Mouse (Mus musculus) midbrain, embryonic 13.5 days (tissue): ENCODE data around the gene Napepld. TPM values are rescaled to one million over a fixed set of nuclear protein-coding genes. Genes with fewer than 3 reads are reported as not detected.
A peak's percentile ranks its signal among the peaks of the same experiment; 100 is the strongest.
"Not testable (repeated sequence)": the region's sequence is repeated elsewhere in the genome, so short reads cannot be mapped to it uniquely, and the experiment has no call there.

Experiments used
- ATAC-seq: fragments of 200-750 bp; cut with Nextera tagmentation; 2 replicates; pipeline ENCODE4 v1.8.0; 2017; ENCODE audit warnings: mild to moderate bottlenecking, moderate TSS enrichment, moderate library complexity
- H3K27ac ChIP-seq: fragments of 300-500 bp; sonication (generic); 2 replicates; pipeline ENCODE4 v1.5.1; 2015; ENCODE audit warnings: inconsistent platforms, mild to moderate bottlenecking, moderate library complexity
- H3K27me3 ChIP-seq: fragments of 300-500 bp; sonication (generic); 2 replicates; pipeline ENCODE4 v1.6.1; 2015; ENCODE audit warnings: mild to moderate bottlenecking, inconsistent platforms
- H3K36me3 ChIP-seq: fragments of 300-500 bp; sonication (generic); 2 replicates; pipeline ENCODE4 v1.6.1; 2015; ENCODE audit warnings: mild to moderate bottlenecking, inconsistent platforms
- H3K4me1 ChIP-seq: fragments of 300-500 bp; sonication (generic); replicated peaks from 2 replicates; pipeline ENCODE4 v1.6.1; 2015; ENCODE audit warnings: inconsistent platforms
- H3K4me2 ChIP-seq: fragments of 300-500 bp; sonication (generic); replicated peaks from 2 replicates; pipeline ENCODE4 v1.6.1; 2015; ENCODE audit warnings: moderate library complexity, mild to moderate bottlenecking, inconsistent platforms
- H3K4me3 ChIP-seq: fragments of 300-500 bp; sonication (generic); replicated peaks from 2 replicates; pipeline ENCODE4 v1.5.1; 2015; ENCODE audit warnings: mild to moderate bottlenecking, inconsistent platforms
- H3K9ac ChIP-seq: fragments of 300-500 bp; sonication (generic); replicated peaks from 2 replicates; pipeline ENCODE4 v1.6.1; 2015; ENCODE audit warnings: mild to moderate bottlenecking, inconsistent platforms
- H3K9me3 ChIP-seq: fragments of 300-500 bp; sonication (generic); 2 replicates; pipeline ENCODE4 v1.6.1; 2016; ENCODE audit warnings: mild to moderate bottlenecking, inconsistent platforms
- WGBS: fragments of 180-500 bp; shearing (Covaris S2); methylation state at CpG from one replicate; pipeline ENCODE4 v1.1.7; 2015; 5-methylcytosine and 5-hydroxymethylcytosine counted together
- polyA plus RNA-seq: library from polyadenylated mRNA; unstranded; fragments of >200 nt; fragmentation: Nextera tagmentation; extraction: Ambion mirVana; gene quantifications from 2 replicates; pipeline ENCODE4 v1.2.1, GENCODE M21; 2015

Gene Napepld
- polyA plus RNA-seq, 1 experiment from 2014 or later, result 5.4 TPM

DNA sequence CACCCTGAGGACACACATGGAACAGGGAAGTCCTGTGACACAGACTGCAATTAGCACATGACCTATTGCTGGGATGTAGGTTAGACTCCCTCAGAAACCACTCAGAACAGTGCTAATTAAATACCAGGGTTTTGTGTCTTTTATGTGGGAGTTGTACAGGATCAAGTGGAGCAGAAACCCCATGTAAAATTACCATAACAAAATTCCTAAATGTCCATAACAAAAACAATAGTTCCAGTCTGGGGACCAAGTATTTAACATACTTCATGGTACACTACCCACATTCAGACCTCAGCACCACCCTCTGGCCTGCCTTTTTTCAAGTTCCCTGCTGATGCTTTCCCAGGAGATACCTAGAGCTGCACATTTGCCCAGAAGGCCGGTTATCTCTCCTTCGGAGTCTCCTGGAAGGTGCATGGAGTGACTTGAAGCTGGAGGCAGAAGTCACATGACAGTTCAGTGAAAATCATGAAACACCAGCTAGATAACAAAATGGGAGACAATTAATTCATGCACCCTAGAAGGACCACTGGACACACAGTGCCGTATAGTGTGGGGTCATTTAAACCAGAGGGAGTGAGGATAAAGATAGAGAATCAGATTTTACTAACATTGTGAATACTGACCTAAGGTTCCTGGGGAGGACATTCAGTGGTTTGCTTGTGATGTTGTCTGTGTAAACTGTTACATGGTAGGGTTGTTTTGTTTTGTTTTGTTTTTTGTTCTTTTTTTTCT lies 31.1 kb upstream of the Napepld start:
- H3K4me2 ChIP-seq, result peak overlapping the region; percentile 11
- H3K27ac ChIP-seq, result peak overlapping the region; percentile 90
- H3K4me1 ChIP-seq, result peaks cover 34% of the 10 kb centered on the region
- no peak overlapping the region for H3K9ac ChIP-seq
- ATAC-seq, result peak; percentile 49
- H3K27me3 ChIP-seq, result no peaks in the 10 kb centered on the region
- 10% methylated on average over 3 of the region's 3 CpGs for WGBS
- H3K36me3 ChIP-seq, result no peaks in the 10 kb centered on the region
- H3K4me3 ChIP-seq, result no peak overlapping the region
- H3K9me3 ChIP-seq, result no peaks in the 10 kb centered on the region

DNA sequence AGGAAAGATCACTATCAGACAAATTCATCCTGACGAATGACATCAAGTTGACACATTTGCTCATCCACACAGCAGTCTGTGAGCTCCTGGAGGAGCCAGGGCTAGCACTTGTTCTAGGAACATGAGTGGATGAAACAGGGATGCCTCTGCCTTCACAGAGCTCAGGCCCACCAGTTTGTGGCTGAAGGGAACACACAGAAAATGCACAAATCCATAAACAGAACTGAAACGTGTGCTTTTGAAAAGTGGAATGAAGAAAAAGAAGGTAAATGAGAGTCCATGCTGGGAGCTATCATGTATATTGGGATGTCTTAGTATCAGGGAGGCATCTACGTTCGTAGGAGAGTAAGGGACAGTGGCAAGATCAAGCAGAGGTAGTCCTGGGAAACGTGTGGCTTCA lies 27.9 kb upstream of the Napepld start:
- 89% methylated on average over 5 of the region's 5 CpGs for WGBS
- H3K4me2 ChIP-seq, result no peak overlapping the region

DNA sequence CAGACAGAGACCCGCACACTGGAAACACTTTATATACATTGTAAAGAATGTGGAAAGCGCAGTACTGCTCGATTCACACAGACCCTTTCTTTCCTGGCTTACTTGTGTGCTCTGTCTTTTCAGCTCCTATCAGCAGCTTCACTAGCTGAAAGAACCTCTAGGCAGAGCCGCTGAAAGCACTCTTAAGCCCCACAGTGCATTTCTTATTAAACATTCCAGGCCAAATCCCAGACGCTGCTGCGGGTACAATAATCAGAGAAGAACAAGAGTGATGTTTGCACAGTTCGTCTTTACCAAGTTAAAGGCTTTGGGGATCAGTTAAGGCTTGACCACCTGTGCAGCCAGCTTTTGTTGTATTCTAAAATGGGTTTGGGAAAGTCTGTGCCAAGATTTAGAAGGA lies 23.7 kb upstream of the Napepld start:
- Histone ChIP-seq H3K27me3 (no peaks in the 10 kb centered on the region), H3K9ac (peak overlapping the region; percentile 41; the same call in 1 of the 2 replicates), H3K4me1 (peaks cover 22% of the 10 kb centered on the region), H3K4me3 (no peak overlapping the region), H3K4me2 (no peak overlapping the region), H3K36me3 (no peaks in the 10 kb centered on the region), H3K9me3 (no peaks in the 10 kb centered on the region), H3K27ac (peak overlapping the region; percentile 87)
- ATAC-seq, result peak; percentile 80
- WGBS, result 8% methylated on average over 7 of the region's 7 CpGs

More for the DNA sequence above, 27.9 kb upstream of the Napepld start:
- Histone ChIP-seq H3K27ac (no peak overlapping the region), H3K9me3 (no peaks in the 10 kb centered on the region), H3K4me1 (peaks cover 43% of the 10 kb centered on the region), H3K27me3 (no peaks in the 10 kb centered on the region), H3K36me3 (no peaks in the 10 kb centered on the region), H3K4me3 (no peak overlapping the region), H3K9ac (no peak overlapping the region)
- ATAC-seq, result no peak

DNA sequence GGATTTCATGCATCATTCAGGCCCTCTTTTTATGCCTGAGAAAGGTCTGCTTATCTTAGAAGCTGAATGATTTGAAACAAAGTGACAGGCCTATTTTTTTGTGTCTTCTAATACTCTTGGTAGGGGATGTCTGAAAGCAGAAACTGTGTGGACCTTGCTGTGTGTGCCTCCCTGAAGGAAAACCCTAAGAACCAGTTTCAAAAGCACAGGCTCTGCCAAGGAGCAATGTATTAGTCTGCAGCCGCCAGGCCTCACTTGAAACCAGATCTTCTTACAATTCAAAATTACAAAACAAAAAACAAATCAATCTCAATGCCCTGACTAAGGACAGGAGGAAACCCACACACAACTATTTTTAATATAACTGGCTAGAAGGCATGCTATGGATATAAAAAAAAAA lies 23.2 kb upstream of the Napepld start:
- WGBS, result 16% methylated on average over 1 of the region's 1 CpGs
- H3K4me3 ChIP-seq, result no peak overlapping the region
- peak overlapping the region; percentile 41 for H3K9ac ChIP-seq
- H3K4me1 ChIP-seq, result peaks cover 22% of the 10 kb centered on the region
- peak overlapping the region; percentile 87 for H3K27ac ChIP-seq
- ATAC-seq, result no peak
- H3K36me3 ChIP-seq, result no peaks in the 10 kb centered on the region
- no peak overlapping the region for H3K4me2 ChIP-seq
- H3K9me3 ChIP-seq, result no peaks in the 10 kb centered on the region
- no peaks in the 10 kb centered on the region for H3K27me3 ChIP-seq

DNA sequence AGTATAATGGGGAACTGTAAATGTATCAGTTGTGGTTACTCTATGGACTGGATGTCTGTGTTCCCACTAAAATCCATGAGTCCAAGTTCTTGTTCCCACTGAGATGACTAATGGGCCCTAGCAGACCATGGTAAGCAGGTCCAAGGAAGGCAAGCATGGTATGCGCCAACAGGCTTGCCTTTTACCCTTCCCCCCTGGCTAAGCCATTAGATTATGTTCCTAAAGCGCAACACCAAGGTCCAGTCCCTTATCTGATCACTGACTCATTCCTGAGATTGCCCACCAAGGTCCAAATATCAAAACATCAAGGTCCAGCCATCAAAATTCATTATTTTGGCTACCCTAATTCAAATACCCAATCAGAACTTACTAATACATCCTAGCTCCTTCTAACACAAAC lies 18.0 kb upstream of the Napepld start:
- H3K9ac ChIP-seq, result no peak overlapping the region
- H3K4me1 ChIP-seq, result peaks cover 9% of the 10 kb centered on the region; the same call in 1 of the 2 replicates
- no peak overlapping the region for H3K4me3 ChIP-seq
- no peaks in the 10 kb centered on the region for H3K9me3 ChIP-seq
- no peak overlapping the region for H3K4me2 ChIP-seq
- no peak for ATAC-seq
- H3K27ac ChIP-seq, result no peak overlapping the region
- no peaks in the 10 kb centered on the region for H3K36me3 ChIP-seq
- 93% methylated on average over 2 of the region's 2 CpGs for WGBS
- H3K27me3 ChIP-seq, result no peaks in the 10 kb centered on the region

DNA sequence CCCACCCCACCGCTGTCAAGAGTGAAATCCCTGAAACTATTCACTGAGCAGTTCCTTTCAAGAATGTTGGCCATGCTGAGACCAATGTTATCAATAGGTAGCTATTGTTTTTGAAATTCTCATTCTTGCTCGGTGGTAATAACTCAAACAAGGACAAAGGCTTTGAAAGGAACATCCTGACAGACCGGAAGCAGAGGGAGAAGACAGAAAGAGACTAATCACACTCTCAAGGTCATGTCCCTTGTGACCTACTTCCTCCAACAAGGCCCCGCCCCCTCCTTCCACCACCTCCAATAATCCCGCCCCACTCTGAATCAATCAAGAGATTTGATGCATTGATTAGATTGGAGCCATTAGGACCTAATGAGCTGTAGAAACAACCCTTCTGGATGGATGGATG lies 17.4 kb upstream of the Napepld start:
- H3K27ac ChIP-seq, result no peak overlapping the region
- H3K36me3 ChIP-seq, result no peaks in the 10 kb centered on the region
- H3K4me1 ChIP-seq, result peaks cover 2% of the 10 kb centered on the region; the same call in 1 of the 2 replicates
- no peaks in the 10 kb centered on the region for H3K9me3 ChIP-seq
- no peaks in the 10 kb centered on the region for H3K27me3 ChIP-seq
- no peak overlapping the region for H3K9ac ChIP-seq
- H3K4me3 ChIP-seq, result no peak overlapping the region
- WGBS, result 87% methylated on average over 5 of the region's 5 CpGs
- H3K4me2 ChIP-seq, result no peak overlapping the region
- ATAC-seq, result no peak

DNA sequence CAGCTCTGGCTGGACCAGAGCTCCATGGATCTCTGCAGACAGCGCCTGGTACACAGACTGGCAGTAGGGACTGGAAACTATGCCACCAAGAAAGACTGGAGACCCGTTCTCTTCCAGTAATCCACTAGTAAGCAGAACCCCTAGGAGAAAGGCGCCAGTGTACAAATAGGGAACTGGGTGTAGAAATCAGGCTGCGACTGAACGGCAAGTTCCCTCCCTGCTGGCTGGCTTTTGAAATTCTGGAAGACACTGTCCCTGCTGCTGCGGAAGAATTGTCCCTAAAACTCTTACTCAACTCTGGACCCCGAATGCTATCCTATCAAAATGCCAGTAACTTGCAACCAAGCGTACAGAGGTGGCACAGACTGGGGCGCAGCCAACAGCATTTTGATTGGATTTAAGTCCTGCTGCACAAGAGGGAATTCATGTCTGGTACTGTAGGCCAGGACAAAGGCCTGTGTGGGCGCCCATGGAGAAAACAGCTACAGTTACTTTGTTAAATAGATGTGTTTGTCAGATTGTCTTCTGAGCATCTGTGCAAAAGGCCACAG lies 16.0 kb upstream of the Napepld start:
- WGBS, result 80% methylated on average over 10 of the region's 10 CpGs
- Histone ChIP-seq H3K4me1 (no peaks in the 10 kb centered on the region), H3K4me2 (no peak overlapping the region), H3K36me3 (no peaks in the 10 kb centered on the region), H3K27ac (no peak overlapping the region; the same call in 1 of the 2 replicates), H3K9ac (no peak overlapping the region), H3K9me3 (no peaks in the 10 kb centered on the region), H3K27me3 (no peaks in the 10 kb centered on the region), H3K4me3 (no peak overlapping the region)
- no peak for ATAC-seq

DNA sequence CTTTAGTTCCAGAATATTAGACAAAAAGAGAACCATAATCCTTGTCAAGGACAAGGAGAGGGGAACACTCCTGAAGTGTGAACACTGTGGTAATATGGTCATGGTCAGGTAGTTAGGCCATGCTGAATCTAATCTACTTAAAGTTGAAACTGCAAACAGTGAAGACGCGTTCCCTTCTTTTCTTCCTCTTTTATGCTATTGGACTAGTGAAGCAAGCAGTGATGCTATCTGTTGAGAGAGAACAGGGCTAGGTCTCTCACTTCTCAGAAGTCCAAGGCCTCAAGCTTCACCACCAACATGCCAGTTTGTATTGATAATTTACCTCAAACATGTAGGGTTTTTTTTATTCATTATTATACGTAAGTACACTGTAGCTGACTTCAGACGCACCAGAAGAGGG lies 13.3 kb upstream of the Napepld start:
- no peak for ATAC-seq
- H3K4me3 ChIP-seq, result no peak overlapping the region
- H3K9me3 ChIP-seq, result no peaks in the 10 kb centered on the region
- WGBS, result 93% methylated on average over 4 of the region's 4 CpGs
- H3K9ac ChIP-seq, result no peak overlapping the region
- H3K27ac ChIP-seq, result no peak overlapping the region
- no peaks in the 10 kb centered on the region for H3K27me3 ChIP-seq
- no peak overlapping the region for H3K4me2 ChIP-seq
- no peaks in the 10 kb centered on the region for H3K4me1 ChIP-seq
- no peaks in the 10 kb centered on the region for H3K36me3 ChIP-seq

DNA sequence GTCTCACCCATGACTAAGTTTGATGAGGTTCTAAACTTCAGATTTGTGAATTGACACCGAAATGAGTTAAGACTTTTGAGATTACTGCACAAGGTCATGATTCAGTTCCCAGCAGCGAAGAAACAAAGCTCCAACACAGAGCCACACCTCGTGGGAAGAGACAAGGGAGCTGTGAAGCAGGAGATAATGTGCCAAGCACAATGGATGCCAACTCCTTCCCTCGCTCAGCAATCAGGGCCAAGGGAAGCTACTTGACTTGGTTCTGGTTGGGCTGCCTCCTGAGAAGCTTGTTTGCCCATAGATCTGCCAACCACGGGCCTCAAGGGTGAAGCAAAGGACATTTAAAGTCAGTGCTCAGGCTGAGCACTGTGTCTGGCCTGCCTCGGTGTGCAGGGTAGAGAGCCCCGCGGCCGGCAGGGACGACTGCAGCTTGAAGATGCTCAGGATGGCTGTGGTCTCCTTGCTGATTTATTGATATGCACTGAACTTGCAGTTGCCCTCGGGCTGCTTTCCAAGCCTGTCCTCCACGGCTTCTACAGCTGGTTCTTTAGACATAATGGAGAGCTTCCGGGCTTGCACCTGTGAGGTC lies 11.0 kb upstream of the Napepld start:
- WGBS, result 76% methylated on average over 13 of the region's 13 CpGs
- Histone ChIP-seq H3K36me3 (no peaks in the 10 kb centered on the region), H3K27me3 (no peaks in the 10 kb centered on the region), H3K27ac (no peak overlapping the region), H3K4me2 (no peak overlapping the region), H3K9ac (no peak overlapping the region), H3K9me3 (no peaks in the 10 kb centered on the region), H3K4me1 (no peaks in the 10 kb centered on the region), H3K4me3 (no peak overlapping the region)
- ATAC-seq, result no peak

DNA sequence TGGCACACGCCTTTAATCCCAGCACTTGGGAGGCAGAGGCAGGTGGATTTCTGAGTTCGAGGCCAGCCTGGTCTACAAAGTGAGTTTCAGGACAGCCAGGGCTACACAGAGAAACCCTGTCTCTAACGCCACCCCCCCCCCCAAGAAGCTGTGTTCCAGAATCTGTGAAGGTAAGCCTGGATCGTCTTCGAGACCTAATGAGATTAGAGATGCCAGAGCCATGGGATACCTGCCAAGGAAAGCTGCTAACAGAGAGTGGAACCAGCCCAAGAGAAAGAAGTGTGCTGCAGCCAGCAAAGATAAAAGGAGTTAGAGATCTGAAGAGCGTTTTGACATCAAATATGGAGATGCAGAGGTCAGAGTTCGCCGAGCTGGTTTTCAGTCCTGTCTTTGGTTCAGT lies 6.8 kb upstream of the Napepld start:
- not testable (repeated sequence) for H3K36me3 ChIP-seq, H3K9ac ChIP-seq, H3K4me3 ChIP-seq, H3K4me2 ChIP-seq, H3K27me3 ChIP-seq, H3K27ac ChIP-seq, H3K4me1 ChIP-seq, ATAC-seq, H3K9me3 ChIP-seq
- WGBS, result 89% methylated on average over 8 of the region's 8 CpGs

DNA sequence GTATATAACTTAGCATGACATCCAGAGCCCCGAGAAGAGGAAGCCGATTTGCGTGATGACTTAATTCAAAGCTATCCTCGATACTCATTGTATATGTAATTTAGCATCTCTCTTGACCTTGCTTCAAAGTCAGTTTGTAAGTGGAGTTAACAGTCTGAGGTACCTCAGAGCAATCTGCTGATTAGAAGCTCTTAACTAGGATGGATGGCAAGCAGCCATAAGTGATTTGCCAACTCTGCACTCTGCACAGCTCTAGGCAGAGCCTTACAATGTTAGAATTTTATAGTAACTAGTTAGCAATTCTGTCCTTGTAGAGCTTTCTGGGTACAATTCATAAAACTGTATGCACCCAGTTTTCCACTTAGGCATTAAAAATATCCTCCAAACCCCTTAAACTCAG lies 5.3 kb upstream of the Napepld start:
- no peak overlapping the region for H3K4me2 ChIP-seq
- H3K27ac ChIP-seq, result no peak overlapping the region
- H3K4me1 ChIP-seq, result no peaks in the 10 kb centered on the region
- H3K9me3 ChIP-seq, result no peaks in the 10 kb centered on the region
- 94% methylated on average over 4 of the region's 4 CpGs for WGBS
- no peak for ATAC-seq
- H3K36me3 ChIP-seq, result no peaks in the 10 kb centered on the region
- no peak overlapping the region for H3K9ac ChIP-seq
- no peak overlapping the region for H3K4me3 ChIP-seq
- no peaks in the 10 kb centered on the region for H3K27me3 ChIP-seq

DNA sequence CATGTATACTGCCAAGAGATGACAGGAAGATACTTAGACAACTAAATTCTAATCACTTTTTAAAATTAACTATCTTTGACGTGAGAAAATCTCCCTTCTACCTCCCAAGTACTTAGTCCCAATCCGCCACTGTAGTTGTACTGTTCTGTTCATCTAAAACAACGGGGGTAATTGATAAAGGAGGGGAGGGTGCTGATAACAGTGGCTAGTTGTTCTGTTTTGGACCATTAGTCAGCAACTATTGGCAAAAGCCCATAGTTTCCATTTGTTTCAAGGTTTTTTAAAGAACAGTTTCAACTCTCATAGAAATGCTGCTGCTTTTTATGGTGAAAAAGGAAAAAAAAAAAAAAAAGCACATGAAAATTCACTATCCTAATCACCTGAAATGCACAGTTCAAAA lies 2.5 kb upstream of the Napepld start:
- peaks cover 7% of the 10 kb centered on the region; the same call in 1 of the 2 replicates for H3K4me1 ChIP-seq
- no peak overlapping the region for H3K9ac ChIP-seq
- ATAC-seq, result no peak

More for the DNA sequence above, 2.5 kb upstream of the Napepld start:
- Histone ChIP-seq H3K27me3 (no peaks in the 10 kb centered on the region), H3K27ac (no peak overlapping the region), H3K4me3 (no peak overlapping the region), H3K4me2 (no peak overlapping the region), H3K9me3 (no peaks in the 10 kb centered on the region), H3K36me3 (no peaks in the 10 kb centered on the region)
- WGBS, result 92% methylated on average over 3 of the region's 3 CpGs
